Mouse (Mus musculus): Measurements from ENCODE around the gene Tiparp. TPM values are rescaled to one million over a fixed set of nuclear protein-coding genes. Genes with fewer than 3 reads are reported as not detected.

Gene Tiparp
- polyA plus RNA-seq, 1 experiment from 2014 or later, result 33.9 TPM

DNA sequence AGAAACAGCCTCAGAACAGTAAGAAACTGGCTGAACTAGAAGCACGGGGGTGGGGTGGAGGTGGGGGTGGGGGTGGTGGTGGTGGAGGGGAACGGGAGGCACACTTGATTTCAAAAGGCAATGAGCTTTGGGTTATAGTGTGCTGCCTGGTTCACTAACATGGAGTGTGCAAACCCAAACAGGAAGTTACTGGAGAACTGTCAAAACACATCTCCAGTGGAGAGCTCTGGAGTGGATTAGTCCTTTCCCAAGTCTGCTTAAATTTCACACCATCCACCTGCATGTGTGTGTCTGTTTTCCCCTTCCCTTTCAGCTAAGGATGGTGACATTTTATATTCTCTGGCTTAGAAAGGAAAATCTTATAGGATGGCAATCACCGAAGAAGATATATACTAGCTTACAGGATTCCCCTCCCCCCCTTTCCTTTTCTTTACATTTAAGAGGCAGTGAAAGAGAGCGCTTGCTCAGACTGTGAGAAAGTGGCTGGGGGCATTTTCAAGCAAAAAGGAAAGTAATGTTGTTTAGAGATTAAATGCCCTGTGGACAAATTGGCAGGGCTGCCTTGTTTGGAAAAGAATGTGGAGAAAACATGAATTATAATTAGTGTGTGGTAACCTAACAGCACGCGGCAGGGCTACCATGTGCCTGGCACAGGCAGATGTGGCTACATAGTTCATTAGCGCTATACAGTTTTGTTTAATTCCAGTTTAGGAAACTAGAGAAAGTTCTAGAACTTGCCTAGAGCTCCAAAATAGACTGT, 70.0 kb downstream of the Tiparp start:
- Histone ChIP-seq H3K4me3 (ENCODE audit: low read depth, low read length) (no peak overlapping the region), H3K4me2 (no peak overlapping the region), H3K27ac (ENCODE audit: low read depth, low read length) (no peak overlapping the region), H3K36me3 (ENCODE audit: control insufficient read depth, insufficient read depth, low read length) (no peaks in the 10 kb centered on the region), H3K9me3 (replicated peaks; ENCODE audit: control insufficient read depth, low read length) (no peaks in the 10 kb centered on the region), H3K9ac (ENCODE audit: low read depth, low read length) (no peak overlapping the region), H3K27me3 (ENCODE audit: control insufficient read depth, insufficient read depth, low read length) (no peaks in the 10 kb centered on the region), H3K4me1 (ENCODE audit: control insufficient read depth, insufficient read depth, low read length) (no peaks in the 10 kb centered on the region)
- no peak for ATAC-seq (replicated peaks; ENCODE audit: insufficient number of reproducible peaks, low FRiP score, low TSS enrichment)
- WGBS (ENCODE audit: insufficient replicate concordance), result 62% methylated on average over 7 of the region's 7 CpGs

GRCm38 (mm10) chr3:65599151-65599550, 70.9 kb downstream of the Tiparp start:
- Histone ChIP-seq H3K9me3 (replicated peaks; ENCODE audit: control insufficient read depth, low read length) (no peaks in the 10 kb centered on the region), H3K9ac (ENCODE audit: low read depth, low read length) (no peak overlapping the region), H3K27ac (ENCODE audit: low read depth, low read length) (no peak overlapping the region), H3K4me1 (ENCODE audit: control insufficient read depth, insufficient read depth, low read length) (peaks cover 3% of the 10 kb centered on the region; the same call in 1 of the 2 replicates), H3K27me3 (ENCODE audit: control insufficient read depth, insufficient read depth, low read length) (no peaks in the 10 kb centered on the region), H3K4me3 (ENCODE audit: low read depth, low read length) (no peak overlapping the region), H3K4me2 (no peak overlapping the region), H3K36me3 (ENCODE audit: control insufficient read depth, insufficient read depth, low read length) (no peaks in the 10 kb centered on the region)
- 84% methylated on average over 6 of the region's 6 CpGs for WGBS (ENCODE audit: insufficient replicate concordance)
- ATAC-seq (replicated peaks; ENCODE audit: insufficient number of reproducible peaks, low FRiP score, low TSS enrichment), result no peak

DNA sequence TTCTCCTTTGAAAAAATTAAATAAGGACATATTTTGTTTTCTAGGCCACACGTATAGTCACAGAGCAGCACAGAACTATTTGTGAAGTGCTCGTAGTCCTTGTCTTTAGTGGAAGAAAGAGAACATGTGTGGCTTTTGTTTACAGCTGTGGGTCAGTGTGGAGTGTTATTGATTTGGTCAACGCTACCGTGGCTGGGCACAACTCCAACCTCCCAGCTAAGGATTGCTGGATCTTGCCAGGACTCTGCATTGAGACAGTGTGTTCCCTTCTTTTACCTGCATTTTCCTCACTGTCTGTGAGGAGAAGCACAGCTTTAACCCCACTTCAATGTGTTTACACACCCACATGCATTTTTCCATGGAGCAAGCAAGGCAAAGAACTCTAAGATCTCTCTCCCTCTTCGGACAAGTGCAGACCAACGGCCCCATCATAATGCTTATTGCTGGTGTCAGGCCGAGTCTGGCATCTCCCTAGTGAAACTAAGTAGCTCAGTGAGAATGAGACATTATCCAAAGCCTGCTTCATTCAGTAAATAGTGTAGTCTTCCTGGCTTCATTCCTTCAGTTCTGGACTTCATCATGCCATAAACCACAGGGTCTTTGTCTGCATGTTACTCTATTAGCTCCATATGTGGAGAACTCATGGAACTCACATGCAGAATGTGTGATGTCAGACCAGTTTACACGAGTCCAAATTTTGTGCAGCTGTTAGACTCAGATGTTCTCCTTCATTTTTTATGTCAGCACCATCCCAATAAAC, 73.3 kb downstream of the Tiparp start:
- Histone ChIP-seq H3K4me1 (ENCODE audit: control insufficient read depth, insufficient read depth, low read length) (peaks cover 3% of the 10 kb centered on the region; the same call in 1 of the 2 replicates), H3K9me3 (replicated peaks; ENCODE audit: control insufficient read depth, low read length) (no peaks in the 10 kb centered on the region), H3K36me3 (ENCODE audit: control insufficient read depth, insufficient read depth, low read length) (no peaks in the 10 kb centered on the region), H3K27ac (ENCODE audit: low read depth, low read length) (no peak overlapping the region), H3K4me3 (ENCODE audit: low read depth, low read length) (no peak overlapping the region), H3K27me3 (ENCODE audit: control insufficient read depth, insufficient read depth, low read length) (no peaks in the 10 kb centered on the region), H3K9ac (ENCODE audit: low read depth, low read length) (no peak overlapping the region), H3K4me2 (no peak overlapping the region)
- WGBS (ENCODE audit: insufficient replicate concordance), result 81% methylated on average over 8 of the region's 8 CpGs
- no peak for ATAC-seq (replicated peaks; ENCODE audit: insufficient number of reproducible peaks, low FRiP score, low TSS enrichment)

GRCm38 (mm10) chr3:65603392-65604055, 75.3 kb downstream of the Tiparp start:
- ATAC-seq (replicated peaks; ENCODE audit: insufficient number of reproducible peaks, low FRiP score, low TSS enrichment), result no peak
- Histone ChIP-seq H3K4me2 (peak overlapping the region; percentile 40), H3K4me1 (ENCODE audit: control insufficient read depth, insufficient read depth, low read length) (peaks cover 3% of the 10 kb centered on the region; the same call in 1 of the 2 replicates), H3K27me3 (ENCODE audit: control insufficient read depth, insufficient read depth, low read length) (no peaks in the 10 kb centered on the region), H3K9ac (ENCODE audit: low read depth, low read length) (no peak overlapping the region), H3K36me3 (ENCODE audit: control insufficient read depth, insufficient read depth, low read length) (no peaks in the 10 kb centered on the region), H3K4me3 (ENCODE audit: low read depth, low read length) (no peak overlapping the region), H3K9me3 (replicated peaks; ENCODE audit: control insufficient read depth, low read length) (no peaks in the 10 kb centered on the region), H3K27ac (ENCODE audit: low read depth, low read length) (no peak overlapping the region)
- WGBS (ENCODE audit: insufficient replicate concordance), result 31% methylated on average over 4 of the region's 4 CpGs

Other genes with a start within 250 kb of the Tiparp start
- 267 and 301 TPM in 2 replicates for gene Ssr3, start 135.8 kb upstream of the Tiparp start, polyA plus RNA-seq (2014; fragmentation: Nextera tagmentation; extraction: Ambion mirVana)
- gene Lekr1, start 137.8 kb downstream of the Tiparp start, polyA plus RNA-seq (2014; fragmentation: Nextera tagmentation; extraction: Ambion mirVana), result 5.4 and 7.2 TPM in 2 replicates

Data from heart, embryonic 11.5 days (tissue).